Mouse (Mus musculus): ENCODE results near the gene Rilp. TPM values are rescaled to one million over a fixed set of nuclear protein-coding genes. Genes with fewer than 3 reads are reported as not detected.
A peak's percentile ranks its signal among the peaks of the same experiment; 100 is the strongest.
"Not testable (repeated sequence)": the region's sequence is repeated elsewhere in the genome, so short reads cannot be mapped to it uniquely, and the experiment has no call there.

Rilp gene
- polyA plus RNA-seq, 1 experiment from 2014 or later = 0.54 TPM

- no peak for ATAC-seq (ENCODE audit: low read depth)
- Histone ChIP-seq H3K27me3 (no peaks in the 10 kb centered on the region), H3K4me2 (no peak overlapping the region), H3K27ac (replicated peaks) (0 out of 2 replicates have a peak overlapping the region, but pooled peaks have one; percentile 42), H3K36me3 (peaks cover 29% of the 10 kb centered on the region), H3K4me3 (no peak overlapping the region), H3K9me3 (no peaks in the 10 kb centered on the region), H3K9ac (0 out of 2 replicates have a peak overlapping the region, but pooled peaks have one; percentile 52), H3K4me1 (replicated peaks) (peaks cover 45% of the 10 kb centered on the region)
- 66% methylated on average over 7 of the region's 7 CpGs for WGBS
Measured at GRCm38 (mm10) chr11:75552906-75553482, 43.1 kb downstream of the Rilp start.

DNA sequence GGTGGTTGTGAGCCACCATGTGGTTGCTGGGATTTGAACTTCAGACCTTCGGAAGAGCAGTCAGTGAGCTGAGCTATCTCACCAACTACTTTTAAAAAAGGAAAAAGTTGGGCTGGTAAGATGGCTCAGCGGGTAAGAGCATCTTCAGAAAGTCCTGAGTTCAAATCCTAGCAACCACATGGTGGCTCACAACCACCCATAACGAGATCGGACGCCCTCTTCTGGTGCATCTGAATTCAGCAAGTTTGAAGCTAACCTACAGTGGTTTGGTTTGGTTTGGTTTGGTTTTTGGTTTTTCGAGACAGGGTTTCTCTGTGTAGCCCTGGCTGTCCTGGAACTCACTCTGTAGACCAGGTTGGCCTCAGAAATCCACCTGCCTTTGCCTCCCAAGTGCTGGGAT is 46.1 kb downstream of the Rilp start:
- Histone ChIP-seq H3K4me1 (replicated peaks) (peaks cover 26% of the 10 kb centered on the region), H3K36me3 (peaks cover 33% of the 10 kb centered on the region)
- ATAC-seq (ENCODE audit: low read depth); H3K27ac ChIP-seq (replicated peaks); H3K9ac ChIP-seq; H3K4me3 ChIP-seq; H3K27me3 ChIP-seq; H3K4me2 ChIP-seq; H3K9me3 ChIP-seq: not testable (repeated sequence)
- WGBS = 95% methylated on average over 6 of the region's 6 CpGs

GRCm38 (mm10) chr11:75557142-75557541 is 47.2 kb downstream of the Rilp start:
- ATAC-seq (ENCODE audit: low read depth) = no peak
- Histone ChIP-seq H3K9me3 (no peaks in the 10 kb centered on the region), H3K4me3 (no peak overlapping the region), H3K27me3 (no peaks in the 10 kb centered on the region), H3K4me1 (replicated peaks) (peaks cover 15% of the 10 kb centered on the region), H3K9ac (no peak overlapping the region), H3K36me3 (peaks cover 43% of the 10 kb centered on the region), H3K4me2 (no peak overlapping the region), H3K27ac (replicated peaks) (no peak overlapping the region)
- 66% methylated on average over 6 of the region's 6 CpGs for WGBS

DNA sequence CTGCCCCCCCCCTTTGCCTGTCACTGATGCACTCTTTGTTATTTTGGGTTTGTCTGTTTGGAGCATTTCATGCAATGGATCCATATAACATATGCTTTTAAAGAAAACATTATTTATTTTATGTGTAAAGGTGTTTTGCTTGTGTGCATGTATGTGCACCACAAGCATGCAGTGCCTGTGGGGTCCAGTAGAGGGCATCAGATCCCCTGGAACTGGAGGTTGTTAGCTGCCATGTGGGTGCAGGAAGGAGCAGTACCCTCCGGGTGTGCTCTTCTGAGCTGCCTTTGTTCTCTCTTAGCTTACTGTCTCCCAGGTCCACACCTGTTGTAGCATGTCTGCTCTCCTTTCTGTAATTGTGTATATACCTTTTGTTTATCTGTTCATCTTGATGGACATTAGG is 48.2 kb downstream of the Rilp start:
- ATAC-seq (ENCODE audit: low read depth) = no peak

DNA sequence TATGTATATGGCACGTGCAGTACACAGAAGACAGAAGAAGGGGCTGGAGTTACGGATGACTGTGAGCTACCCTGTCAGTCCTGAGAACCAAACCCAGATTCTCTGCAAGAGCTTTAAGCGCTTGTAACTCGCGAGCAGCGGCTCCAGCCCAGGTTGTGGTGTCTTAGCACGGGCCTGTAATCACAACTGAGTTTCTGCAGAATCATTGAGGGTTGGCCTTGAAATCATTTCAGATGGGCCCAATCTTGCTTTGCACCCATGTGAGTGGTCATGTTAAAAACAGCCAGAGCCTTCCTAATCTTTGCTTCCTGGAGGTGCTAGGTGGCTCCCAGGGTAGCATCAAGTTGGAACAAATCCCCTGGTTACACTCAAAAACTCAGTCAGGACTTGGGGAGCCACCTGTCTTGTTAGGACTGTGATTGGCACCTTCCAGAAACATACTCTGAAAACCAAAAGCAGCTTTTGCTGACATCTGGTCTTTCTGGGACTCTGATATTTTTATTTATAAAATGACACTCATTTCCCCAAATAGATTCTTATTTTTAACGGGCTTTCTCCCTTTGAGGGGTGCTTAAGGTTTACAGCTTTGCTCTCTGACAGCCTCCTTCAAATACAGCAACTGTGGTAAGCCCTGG is 50.1 kb downstream of the Rilp start:
- Histone ChIP-seq H3K9ac (no peak overlapping the region), H3K27me3 (no peaks in the 10 kb centered on the region), H3K4me2 (no peak overlapping the region), H3K36me3 (peaks cover 55% of the 10 kb centered on the region), H3K4me3 (no peak overlapping the region), H3K27ac (replicated peaks) (no peak overlapping the region), H3K9me3 (no peaks in the 10 kb centered on the region), H3K4me1 (replicated peaks) (0 out of 2 replicates have a peak, but pooled peaks cover 6% of the 10 kb centered on the region)
- WGBS = 93% methylated on average over 8 of the region's 8 CpGs
- no peak for ATAC-seq (ENCODE audit: low read depth)

More for the DNA sequence above, 48.2 kb downstream of the Rilp start:
- Histone ChIP-seq H3K4me1 (replicated peaks) (0 out of 2 replicates have a peak, but pooled peaks cover 6% of the 10 kb centered on the region), H3K9ac (no peak overlapping the region), H3K36me3 (peaks cover 53% of the 10 kb centered on the region), H3K27me3 (no peaks in the 10 kb centered on the region), H3K27ac (replicated peaks) (no peak overlapping the region), H3K9me3 (no peaks in the 10 kb centered on the region), H3K4me3 (no peak overlapping the region), H3K4me2 (no peak overlapping the region)
- 88% methylated on average over 1 of the region's 1 CpGs for WGBS

DNA sequence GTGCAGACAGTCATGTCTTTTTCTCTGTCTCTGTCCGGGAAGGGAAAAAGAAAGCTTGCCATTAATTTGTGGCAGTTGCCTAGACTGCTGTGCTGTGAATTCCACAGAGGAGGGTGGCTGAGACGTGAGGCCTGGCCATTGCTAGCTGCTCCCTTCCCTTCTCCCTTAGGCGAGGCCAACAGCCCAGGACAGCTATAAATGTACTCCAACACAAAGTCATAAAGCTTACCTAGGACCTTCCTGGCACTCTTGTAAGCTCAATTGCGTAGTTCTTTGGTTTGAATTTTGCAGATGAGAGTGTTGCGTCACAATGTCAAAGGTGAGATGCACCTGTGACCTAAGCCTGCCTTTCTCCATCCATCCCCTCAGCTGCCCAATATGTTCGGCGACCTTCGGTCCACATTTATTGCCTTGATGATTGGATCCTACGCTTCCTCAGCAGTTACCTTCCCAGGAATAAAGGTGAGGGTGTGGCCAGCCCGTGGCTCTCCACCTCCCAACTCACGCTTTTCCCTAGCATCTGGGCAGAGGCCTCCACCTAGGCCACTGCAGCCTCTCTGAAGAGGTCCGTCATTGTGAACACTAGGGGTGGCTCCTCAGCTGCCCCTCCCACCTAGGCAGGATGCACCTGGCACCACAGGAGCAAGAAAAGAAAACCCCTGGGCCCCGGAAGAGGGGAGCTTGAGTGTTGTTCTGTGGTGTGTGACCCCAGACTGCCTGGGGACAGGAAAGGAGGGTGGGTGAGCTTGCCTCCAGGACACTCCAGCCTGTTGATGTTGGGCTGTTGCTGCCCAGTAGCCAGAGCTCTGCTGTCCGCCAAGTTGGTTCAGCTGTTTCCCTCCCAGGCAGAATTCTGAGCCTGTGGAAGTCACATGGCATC is 50.9 kb downstream of the Rilp start:
- Histone ChIP-seq H3K9ac (no peak overlapping the region), H3K27ac (replicated peaks) (no peak overlapping the region), H3K4me1 (replicated peaks) (0 out of 2 replicates have a peak, but pooled peaks cover 6% of the 10 kb centered on the region), H3K4me3 (no peak overlapping the region), H3K27me3 (no peaks in the 10 kb centered on the region), H3K9me3 (no peaks in the 10 kb centered on the region), H3K4me2 (no peak overlapping the region), H3K36me3 (peaks cover 63% of the 10 kb centered on the region)
- WGBS = 78% methylated on average over 14 of the region's 14 CpGs
- ATAC-seq (ENCODE audit: low read depth) = no peak

DNA sequence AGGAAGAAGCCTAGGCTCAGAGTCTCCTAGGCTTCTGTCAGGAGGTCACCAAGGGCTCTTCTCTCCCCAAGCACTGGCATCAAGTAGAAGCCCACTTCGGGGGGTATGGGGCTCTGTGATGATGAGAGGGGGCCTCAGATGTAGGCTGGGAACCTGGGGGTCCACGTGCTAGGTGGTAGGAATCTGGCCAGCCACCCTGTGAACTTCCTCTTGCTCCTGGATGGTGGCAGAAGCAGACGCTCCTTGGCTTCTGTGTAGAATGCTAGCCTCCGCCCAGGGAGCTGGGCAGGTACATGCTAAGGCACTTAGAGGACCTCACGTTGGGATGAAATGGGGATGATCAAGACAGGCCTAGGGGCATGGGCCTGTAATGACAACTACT is 51.5 kb downstream of the Rilp start:
- Histone ChIP-seq H3K9me3 (no peaks in the 10 kb centered on the region), H3K27me3 (no peaks in the 10 kb centered on the region), H3K4me2 (no peak overlapping the region), H3K27ac (replicated peaks) (no peak overlapping the region), H3K4me3 (no peak overlapping the region), H3K4me1 (replicated peaks) (0 out of 2 replicates have a peak, but pooled peaks cover 6% of the 10 kb centered on the region), H3K9ac (no peak overlapping the region), H3K36me3 (peaks cover 69% of the 10 kb centered on the region)
- ATAC-seq (ENCODE audit: low read depth) = no peak
- WGBS = 82% methylated on average over 5 of the region's 5 CpGs

MicroRNAs within 50 kb of the gene (microRNA counts, 519-probe panel; counts per million panel counts)
- 4,879 counts per million, percentile 84 among the panel's probes with 10 or more counts for microRNA mmu-miR-22

Small RNAs within 50 kb of the gene (microRNA-seq; reads per million reads assigned to microRNA genes)
- 2,409 reads per million, percentile 86 among the genes with 10 or more reads in this experiment for gene Mir22
- not detected for gene Mir3971

Other genes with a start within 250 kb of the Rilp start
- 50.5 and 51.1 TPM in 2 replicates for gene Rpa1, start 161.8 kb upstream of the Rilp start, polyA plus RNA-seq (2015; fragmentation: Nextera tagmentation; extraction: Ambion mirVana)
- gene Smyd4, start 161.7 kb upstream of the Rilp start, polyA plus RNA-seq (2015; fragmentation: Nextera tagmentation; extraction: Ambion mirVana) = 12.8 and 16.0 TPM in 2 replicates
- gene Serpinf1, start 87.4 kb upstream of the Rilp start, polyA plus RNA-seq (2015; fragmentation: Nextera tagmentation; extraction: Ambion mirVana) = 60.8 and 74.9 TPM in 2 replicates
- gene Serpinf2, start 70.5 kb upstream of the Rilp start, polyA plus RNA-seq (2015; fragmentation: Nextera tagmentation; extraction: Ambion mirVana) = 0.25 TPM in 1 of 2 replicates, not detected in the other
- 5.9 and 6.0 TPM in 2 replicates for gene Wdr81, start 55.4 kb upstream of the Rilp start, polyA plus RNA-seq (2015; fragmentation: Nextera tagmentation; extraction: Ambion mirVana)
- gene Tlcd2, start 48.4 kb upstream of the Rilp start, polyA plus RNA-seq (2015; fragmentation: Nextera tagmentation; extraction: Ambion mirVana) = 3.9 and 4.3 TPM in 2 replicates
- 47.3 and 51.3 TPM in 2 replicates for gene Prpf8, start 23.3 kb upstream of the Rilp start, polyA plus RNA-seq (2015; fragmentation: Nextera tagmentation; extraction: Ambion mirVana)
- gene Scarf1, start 3.4 kb downstream of the Rilp start, polyA plus RNA-seq (2015; fragmentation: Nextera tagmentation; extraction: Ambion mirVana) = 4.7 TPM in 2 replicates
- gene Slc43a2, start 21.6 kb downstream of the Rilp start, polyA plus RNA-seq (2015; fragmentation: Nextera tagmentation; extraction: Ambion mirVana) = 17.5 and 20.4 TPM in 2 replicates
- gene Pitpna, start 78.0 kb downstream of the Rilp start, polyA plus RNA-seq (2015; fragmentation: Nextera tagmentation; extraction: Ambion mirVana) = 122 and 128 TPM in 2 replicates
- 39.9 and 42.8 TPM in 2 replicates for gene Inpp5k, start 120.9 kb downstream of the Rilp start, polyA plus RNA-seq (2015; fragmentation: Nextera tagmentation; extraction: Ambion mirVana)
- gene Myo1c, start 140.4 kb downstream of the Rilp start, polyA plus RNA-seq (2015; fragmentation: Nextera tagmentation; extraction: Ambion mirVana) = 10.7 and 12.9 TPM in 2 replicates
- 120 and 133 TPM in 2 replicates for gene Crk, start 169.2 kb downstream of the Rilp start, polyA plus RNA-seq (2015; fragmentation: Nextera tagmentation; extraction: Ambion mirVana)
- gene Ywhae, start 222.8 kb downstream of the Rilp start, polyA plus RNA-seq (2015; fragmentation: Nextera tagmentation; extraction: Ambion mirVana) = 1,498 and 1,540 TPM in 2 replicates